In the genomic region with DNA sequence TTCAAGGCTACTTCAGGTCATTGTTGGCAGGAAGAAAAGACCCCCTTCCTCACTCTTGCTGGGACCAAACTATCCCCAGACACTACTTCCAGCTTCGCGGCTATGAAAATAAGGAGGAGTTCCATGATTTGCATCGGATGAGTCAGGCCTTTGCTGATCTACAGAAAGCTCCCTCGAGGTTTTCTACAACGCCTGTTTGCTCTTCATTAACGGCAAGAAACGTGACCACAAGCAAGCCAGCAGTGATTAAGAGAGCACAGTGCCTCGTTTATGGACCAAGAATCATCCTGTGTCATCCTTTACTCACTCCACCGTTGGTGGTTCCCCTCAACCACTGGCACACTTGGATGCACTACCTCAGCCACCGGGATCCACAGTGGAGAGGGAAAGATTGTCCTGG, we compare ENCODE assay signal across 29 mouse cellular contexts. TPM values are rescaled to one million over a fixed set of nuclear protein-coding genes. Genes with fewer than 3 reads are reported as not detected.
"Had no signal": no experiment of that assay in that cellular context is flagged by ENCODE, and none has a peak within 500 bp of the region (broad histone marks: within the 10 kb centered on the region; RNA-seq: fewer than 3 reads in every experiment).

No protein-coding gene starts in this region.

- H3K27ac ChIP-seq: kidney, embryonic 15.5 days; limb, embryonic 12.5 days; limb, embryonic 15.5 days; liver, embryonic 12.5 days; liver, embryonic 15.5 days; macrophage; midbrain, embryonic 12.5 days; midbrain, embryonic 15.5 days; neural tube, embryonic 12.5 days; neural tube, embryonic 15.5 days had no signal

- H3K36me3 ChIP-seq: kidney, embryonic 15.5 days; limb, embryonic 12.5 days; limb, embryonic 15.5 days; liver, embryonic 12.5 days; liver, embryonic 15.5 days; midbrain, embryonic 12.5 days; midbrain, embryonic 15.5 days; neural tube, embryonic 12.5 days; neural tube, embryonic 15.5 days had no signal

- DNase-seq: kidney, adult 8-10 months; kidney, postnatal 14 days; kidney, postnatal 4 days; left cerebral cortex, postnatal 4 days; lung, adult 2 months; lung, postnatal 14 days; right cerebral cortex, adult 18-20 months; right cerebral cortex, postnatal 14 days; right cerebral cortex, postnatal 4 days; thymus, adult 18-20 months; thymus, postnatal 14 days; thymus, postnatal 4 days had no signal

- H3K4me1 ChIP-seq: kidney, embryonic 15.5 days; liver, embryonic 12.5 days; liver, embryonic 15.5 days; midbrain, embryonic 12.5 days; midbrain, embryonic 15.5 days; neural tube, embryonic 12.5 days; neural tube, embryonic 15.5 days had no signal

- H3K4me2 ChIP-seq: kidney, embryonic 15.5 days; limb, embryonic 12.5 days; limb, embryonic 15.5 days; liver, embryonic 12.5 days; liver, embryonic 15.5 days; midbrain, embryonic 12.5 days; midbrain, embryonic 15.5 days; neural tube, embryonic 12.5 days; neural tube, embryonic 15.5 days had no signal

- ATAC-seq: liver, embryonic 12.5 days; midbrain, embryonic 15.5 days had no signal

- H3K27me3 ChIP-seq: kidney, embryonic 15.5 days; limb, embryonic 12.5 days; limb, embryonic 15.5 days; liver, embryonic 12.5 days; liver, embryonic 15.5 days; midbrain, embryonic 12.5 days; midbrain, embryonic 15.5 days; neural tube, embryonic 12.5 days; neural tube, embryonic 15.5 days had no signal

- H3K4me3 ChIP-seq: kidney, embryonic 15.5 days; limb, embryonic 12.5 days; limb, embryonic 15.5 days; liver, embryonic 12.5 days; liver, embryonic 15.5 days; midbrain, embryonic 12.5 days; midbrain, embryonic 15.5 days; neural tube, embryonic 12.5 days; neural tube, embryonic 15.5 days had no signal

- H3K9ac ChIP-seq: kidney, embryonic 15.5 days; limb, embryonic 12.5 days; limb, embryonic 15.5 days; liver, embryonic 12.5 days; liver, embryonic 15.5 days; midbrain, embryonic 12.5 days; midbrain, embryonic 15.5 days; neural tube, embryonic 12.5 days; neural tube, embryonic 15.5 days had no signal

- H3K9me3 ChIP-seq: kidney, embryonic 15.5 days; limb, embryonic 12.5 days; limb, embryonic 15.5 days; liver, embryonic 12.5 days; liver, embryonic 15.5 days; midbrain, embryonic 12.5 days; midbrain, embryonic 15.5 days; neural tube, embryonic 12.5 days; neural tube, embryonic 15.5 days had no signal

RNA-seq across cellular contexts. Expression of a gene that starts 6.1 kb away (rescaled TPM):
- total RNA-seq: layer of hippocampus, adult 18-20 months; layer of hippocampus, postnatal 14 days; left cerebral cortex, adult 8-10 months; left cerebral cortex, postnatal 14 days; left cerebral cortex, postnatal 4 days; megakaryocyte, adult 5-6 weeks had no signal
- polyA plus RNA-seq: kidney, embryonic 15.5 days; liver, embryonic 12.5 days; lung, adult 2 months; lung, embryonic 16.5 days; macrophage; midbrain, embryonic 15.5 days; neural tube, embryonic 12.5 days; neural tube, embryonic 15.5 days; testis, adult 2 months had no signal
